Mouse (Mus musculus): Measurements from ENCODE around the gene Hmgb1. TPM values are rescaled to one million over a fixed set of nuclear protein-coding genes. Genes with fewer than 3 reads are reported as not detected.

The Hmgb1 gene
- polyA plus RNA-seq, 2 experiments, result 577 to 1,456 TPM

DNA sequence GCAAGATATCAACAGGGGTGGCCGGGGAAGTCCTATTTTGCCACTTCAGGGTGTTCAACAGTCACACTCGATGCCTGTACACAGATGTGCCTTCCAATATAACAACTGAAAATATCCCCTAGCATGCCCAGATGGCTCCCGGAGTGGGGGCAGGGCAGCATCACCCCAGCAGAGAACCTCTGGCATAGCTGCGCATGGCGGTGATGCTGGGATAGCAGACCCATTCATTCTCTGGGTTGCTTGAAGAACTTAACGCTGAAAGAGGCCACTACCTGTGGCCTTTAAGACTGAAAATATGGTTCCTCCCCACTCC lies 181.5 kb downstream of the Hmgb1 start:
- Histone ChIP-seq H3K27me3 (ENCODE audit: control insufficient read depth, insufficient read depth, low read length) (no peaks in the 10 kb centered on the region), H3K4me1 (ENCODE audit: control insufficient read depth, insufficient read depth, low read length) (peaks cover 30% of the 10 kb centered on the region), H3K9ac (ENCODE audit: low read depth, low read length, severe bottlenecking) (no peak overlapping the region), H3K36me3 (ENCODE audit: control insufficient read depth, insufficient read depth, low read length) (no peaks in the 10 kb centered on the region), H3K9me3 (ENCODE audit: control insufficient read depth, low read length) (no peaks in the 10 kb centered on the region), H3K27ac (replicated peaks; ENCODE audit: low read depth, low read length) (peak overlapping the region; percentile 21; the same call in 1 of the 2 replicates), H3K4me2 (replicated peaks; ENCODE audit: low read depth, low read length, severe bottlenecking) (0 out of 2 replicates have a peak overlapping the region, but pooled peaks have one; percentile 11), H3K4me3 (replicated peaks; ENCODE audit: low read length) (no peak overlapping the region)
- DNase-seq (ENCODE audit: low spot score) (no peak), ATAC-seq (ENCODE audit: low FRiP score, low read depth) (no peak)
- 22% methylated on average over 6 of the region's 6 CpGs for WGBS
- TF ChIP-seq POLR2A (IDR thresholded peaks at IDR 0.05; ENCODE audit: borderline replicate concordance, extremely low read depth, insufficient read depth, insufficient read length), result no peak

DNA sequence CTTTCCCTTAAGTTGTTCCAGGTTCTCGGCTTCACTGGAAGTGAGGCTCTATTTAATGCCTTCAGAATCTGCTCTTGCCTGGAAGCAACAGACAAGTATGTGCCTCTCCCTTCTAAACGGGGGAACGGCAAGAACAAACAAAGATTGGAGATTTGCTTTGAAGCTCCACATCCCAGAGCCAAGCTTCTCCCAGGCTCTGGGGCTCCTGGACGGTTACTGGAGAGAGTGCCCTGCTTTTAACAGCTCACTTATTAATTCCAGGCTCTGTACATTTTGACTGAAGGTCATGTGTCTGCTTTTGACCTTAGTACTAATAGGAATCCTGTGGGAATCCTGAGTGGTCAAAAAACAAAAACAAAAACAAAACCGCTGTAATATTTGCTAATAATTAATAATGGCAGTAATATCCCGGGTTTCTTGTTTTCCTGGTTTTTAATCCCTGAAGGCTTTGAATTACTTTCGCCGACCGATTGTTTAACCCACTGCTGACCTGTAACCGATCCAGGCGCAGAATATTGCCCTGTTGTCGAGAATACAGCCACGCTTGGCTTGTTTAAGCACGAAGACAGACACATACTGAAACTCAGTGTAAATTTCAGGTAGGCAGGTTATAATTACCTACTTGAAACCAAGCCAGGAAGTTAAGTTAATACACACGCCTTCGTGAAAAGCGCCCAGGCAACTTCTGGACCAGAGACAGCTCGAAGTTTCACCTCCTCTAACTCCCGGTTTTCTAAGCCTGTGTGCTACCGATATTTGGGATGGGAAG lies 182.1 kb downstream of the Hmgb1 start:
- H3K9me3 ChIP-seq (ENCODE audit: control insufficient read depth, low read length), result no peaks in the 10 kb centered on the region
- no peak overlapping the region for H3K4me3 ChIP-seq (replicated peaks; ENCODE audit: low read length)

DNA sequence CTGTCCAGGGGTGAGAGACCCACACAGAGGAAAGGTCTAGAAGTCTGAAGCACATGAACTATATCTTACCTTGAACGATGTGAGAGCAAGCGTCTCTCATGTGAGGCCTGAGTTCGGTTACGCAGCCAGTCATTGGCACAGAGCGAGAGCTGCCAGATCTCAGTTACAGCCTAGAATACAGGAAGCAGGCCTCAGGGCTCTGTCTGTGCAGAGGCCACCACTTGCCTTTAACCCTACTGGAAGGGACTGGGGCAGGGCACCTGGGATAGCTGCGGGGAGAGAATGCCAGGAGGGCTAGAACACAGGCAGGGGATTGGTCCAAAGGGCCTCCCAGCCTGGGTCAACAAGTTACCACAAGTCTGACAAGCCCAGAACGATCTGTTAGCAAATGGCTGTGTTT lies 184.5 kb downstream of the Hmgb1 start:
- H3K27me3 ChIP-seq (ENCODE audit: control insufficient read depth, insufficient read depth, low read length), result no peaks in the 10 kb centered on the region
- no peak for TF ChIP-seq POLR2A (IDR thresholded peaks at IDR 0.05; ENCODE audit: borderline replicate concordance, extremely low read depth, insufficient read depth, insufficient read length)
- H3K9me3 ChIP-seq (ENCODE audit: control insufficient read depth, low read length), result no peaks in the 10 kb centered on the region
- H3K4me1 ChIP-seq (ENCODE audit: control insufficient read depth, insufficient read depth, low read length), result peaks cover 27% of the 10 kb centered on the region
- H3K4me2 ChIP-seq (replicated peaks; ENCODE audit: low read depth, low read length, severe bottlenecking), result no peak overlapping the region
- ATAC-seq (ENCODE audit: low FRiP score, low read depth) (no peak), DNase-seq (ENCODE audit: low spot score) (no peak)
- H3K27ac ChIP-seq (replicated peaks; ENCODE audit: low read depth, low read length), result no peak overlapping the region
- no peak overlapping the region for H3K9ac ChIP-seq (ENCODE audit: low read depth, low read length, severe bottlenecking)
- H3K4me3 ChIP-seq (replicated peaks; ENCODE audit: low read length), result no peak overlapping the region
- no peaks in the 10 kb centered on the region for H3K36me3 ChIP-seq (ENCODE audit: control insufficient read depth, insufficient read depth, low read length)
- WGBS, result 74% methylated on average over 7 of the region's 7 CpGs

More for the DNA sequence above, 182.1 kb downstream of the Hmgb1 start:
- Histone ChIP-seq H3K27me3 (ENCODE audit: control insufficient read depth, insufficient read depth, low read length) (no peaks in the 10 kb centered on the region), H3K36me3 (ENCODE audit: control insufficient read depth, insufficient read depth, low read length) (no peaks in the 10 kb centered on the region), H3K27ac (replicated peaks; ENCODE audit: low read depth, low read length) (peak overlapping the region; percentile 21; the same call in 1 of the 2 replicates), H3K4me2 (replicated peaks; ENCODE audit: low read depth, low read length, severe bottlenecking) (0 out of 2 replicates have a peak overlapping the region, but pooled peaks have one; percentile 11), H3K9ac (ENCODE audit: low read depth, low read length, severe bottlenecking) (no peak overlapping the region), H3K4me1 (ENCODE audit: control insufficient read depth, insufficient read depth, low read length) (peaks cover 29% of the 10 kb centered on the region)
- TF ChIP-seq POLR2A (IDR thresholded peaks at IDR 0.05; ENCODE audit: borderline replicate concordance, extremely low read depth, insufficient read depth, insufficient read length), result no peak
- DNase-seq (ENCODE audit: low spot score) (no peak), ATAC-seq (ENCODE audit: low FRiP score, low read depth) (no peak)
- WGBS, result 11% methylated on average over 20 of the region's 20 CpGs

DNA sequence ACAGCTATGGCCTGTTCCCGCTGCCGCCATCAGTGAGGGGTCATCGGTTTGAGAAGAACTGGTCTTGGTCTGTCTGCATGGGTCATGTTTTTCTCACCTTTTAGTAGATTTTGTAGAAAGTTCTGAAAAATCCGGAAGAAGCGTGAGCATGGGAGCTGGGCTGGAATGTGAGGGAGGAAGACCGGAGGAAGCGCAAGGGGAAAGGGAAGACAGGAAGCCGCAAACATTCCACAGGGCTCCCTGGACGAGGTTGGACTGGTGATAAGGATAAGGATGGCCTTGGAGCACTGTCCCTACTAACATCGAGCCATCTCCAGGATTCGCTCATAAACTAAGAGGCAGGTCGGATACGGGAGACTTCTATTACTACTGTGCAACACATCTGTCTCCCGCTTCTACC lies 185.8 kb downstream of the Hmgb1 start:
- Histone ChIP-seq H3K36me3 (ENCODE audit: control insufficient read depth, insufficient read depth, low read length) (no peaks in the 10 kb centered on the region), H3K27me3 (ENCODE audit: control insufficient read depth, insufficient read depth, low read length) (no peaks in the 10 kb centered on the region), H3K9ac (ENCODE audit: low read depth, low read length, severe bottlenecking) (no peak overlapping the region), H3K4me2 (replicated peaks; ENCODE audit: low read depth, low read length, severe bottlenecking) (no peak overlapping the region), H3K4me1 (ENCODE audit: control insufficient read depth, insufficient read depth, low read length) (peaks cover 31% of the 10 kb centered on the region), H3K27ac (replicated peaks; ENCODE audit: low read depth, low read length) (no peak overlapping the region), H3K4me3 (replicated peaks; ENCODE audit: low read length) (no peak overlapping the region), H3K9me3 (ENCODE audit: control insufficient read depth, low read length) (no peaks in the 10 kb centered on the region)
- 88% methylated on average over 14 of the region's 14 CpGs for WGBS
- DNase-seq (ENCODE audit: low spot score) (no peak), ATAC-seq (ENCODE audit: low FRiP score, low read depth) (no peak)
- TF ChIP-seq POLR2A (IDR thresholded peaks at IDR 0.05; ENCODE audit: borderline replicate concordance, extremely low read depth, insufficient read depth, insufficient read length), result no peak

DNA sequence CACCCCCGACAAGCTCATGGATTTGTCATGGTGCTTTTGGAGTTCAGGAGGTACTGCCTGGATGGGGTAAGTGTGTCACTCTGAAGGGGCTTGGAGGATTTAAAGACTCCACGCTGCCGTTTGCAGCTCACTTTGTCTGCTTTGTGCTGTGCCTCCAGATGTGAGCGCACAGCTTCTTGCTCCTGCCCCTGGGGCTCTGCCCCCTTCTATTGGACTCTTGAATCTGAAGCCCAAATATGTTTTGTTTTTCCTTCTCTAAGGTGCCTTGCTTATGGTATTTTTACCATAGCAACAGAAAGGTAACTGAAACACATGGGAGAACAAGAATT lies 187.6 kb downstream of the Hmgb1 start:
- WGBS, result 50% methylated on average over 3 of the region's 4 CpGs
- H3K27ac ChIP-seq (replicated peaks; ENCODE audit: low read depth, low read length), result no peak overlapping the region
- H3K9me3 ChIP-seq (ENCODE audit: control insufficient read depth, low read length), result peaks cover 5% of the 10 kb centered on the region; the same call in 1 of the 2 replicates
- ATAC-seq (ENCODE audit: low FRiP score, low read depth) (no peak), DNase-seq (ENCODE audit: low spot score) (no peak)
- no peaks in the 10 kb centered on the region for H3K27me3 ChIP-seq (ENCODE audit: control insufficient read depth, insufficient read depth, low read length)
- H3K4me2 ChIP-seq (replicated peaks; ENCODE audit: low read depth, low read length, severe bottlenecking), result no peak overlapping the region
- peaks cover 17% of the 10 kb centered on the region for H3K4me1 ChIP-seq (ENCODE audit: control insufficient read depth, insufficient read depth, low read length)
- H3K36me3 ChIP-seq (ENCODE audit: control insufficient read depth, insufficient read depth, low read length), result no peaks in the 10 kb centered on the region
- no peak overlapping the region for H3K4me3 ChIP-seq (replicated peaks; ENCODE audit: low read length)
- TF ChIP-seq POLR2A (IDR thresholded peaks at IDR 0.05; ENCODE audit: borderline replicate concordance, extremely low read depth, insufficient read depth, insufficient read length), result no peak
- no peak overlapping the region for H3K9ac ChIP-seq (ENCODE audit: low read depth, low read length, severe bottlenecking)

Other genes with a start within 250 kb of the Hmgb1 start
- not detected in 2 replicates for gene Gm42791, start 189.3 kb downstream of the Hmgb1 start, polyA plus RNA-seq (2012; rRNA removed)
- not detected in 2 replicates for gene Gm42791, start 189.3 kb downstream of the Hmgb1 start, polyA plus RNA-seq (2014; fragmentation: Nextera tagmentation; extraction: Ambion mirVana)
- gene Uspl1, start 139 bp downstream of the Hmgb1 start, polyA plus RNA-seq (2012; rRNA removed), result 27.2 and 27.8 TPM in 2 replicates
- 44.8 and 53.3 TPM in 2 replicates for gene Uspl1, start 139 bp downstream of the Hmgb1 start, polyA plus RNA-seq (2014; fragmentation: Nextera tagmentation; extraction: Ambion mirVana)
- 18.6 and 21.6 TPM in 2 replicates for gene Alox5ap, start 80.3 kb upstream of the Hmgb1 start, polyA plus RNA-seq (2012; rRNA removed)
- 16.1 and 18.7 TPM in 2 replicates for gene Alox5ap, start 80.3 kb upstream of the Hmgb1 start, polyA plus RNA-seq (2014; fragmentation: Nextera tagmentation; extraction: Ambion mirVana)
- 3.5 and 3.8 TPM in 2 replicates for gene Medag, start 227.3 kb upstream of the Hmgb1 start, polyA plus RNA-seq (2012; rRNA removed)
- gene Medag, start 227.3 kb upstream of the Hmgb1 start, polyA plus RNA-seq (2014; fragmentation: Nextera tagmentation; extraction: Ambion mirVana), result 2.6 and 3.1 TPM in 2 replicates

Data from limb, embryonic 14.5 days (tissue).